Mouse (Mus musculus): ENCODE measurements around the gene Sfrp2. TPM values are rescaled to one million over a fixed set of nuclear protein-coding genes. Genes with fewer than 3 reads are reported as not detected.

The Sfrp2 gene
- total RNA-seq, 2 experiments from 2014 or later, result 1.9 to 2.5 TPM

DNA sequence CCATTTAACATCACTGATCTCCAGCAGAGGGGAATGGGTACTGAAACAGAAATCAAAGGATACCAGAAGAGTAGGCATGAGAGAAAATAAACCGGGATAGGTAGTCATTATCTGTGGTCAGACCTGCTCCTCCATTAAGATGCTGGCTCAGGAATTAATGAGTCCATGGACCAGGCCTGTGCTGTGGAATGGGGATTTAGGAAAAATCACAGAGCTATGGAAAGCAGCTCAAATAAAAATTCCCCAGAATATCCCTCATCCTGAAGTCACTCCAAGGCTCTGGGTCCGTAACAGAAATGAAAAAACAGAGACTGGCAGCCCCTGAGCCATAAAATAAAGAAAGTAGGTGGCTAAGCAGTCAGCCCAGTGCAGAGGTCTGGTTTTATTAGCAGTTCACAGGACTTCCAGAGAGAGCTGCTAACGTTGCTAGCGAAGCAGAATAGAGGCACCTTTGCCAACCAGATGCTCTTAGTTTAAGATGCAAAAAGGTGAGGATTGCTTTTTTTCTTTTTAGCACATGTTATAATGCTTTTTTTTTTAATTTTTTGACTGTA is 50.3 kb downstream of the Sfrp2 start:
- DNase-seq (ENCODE audit: low spot score in 2 of 2), result no peak
- intact Hi-C loops (cut with DNase I), result no loop called here

DNA sequence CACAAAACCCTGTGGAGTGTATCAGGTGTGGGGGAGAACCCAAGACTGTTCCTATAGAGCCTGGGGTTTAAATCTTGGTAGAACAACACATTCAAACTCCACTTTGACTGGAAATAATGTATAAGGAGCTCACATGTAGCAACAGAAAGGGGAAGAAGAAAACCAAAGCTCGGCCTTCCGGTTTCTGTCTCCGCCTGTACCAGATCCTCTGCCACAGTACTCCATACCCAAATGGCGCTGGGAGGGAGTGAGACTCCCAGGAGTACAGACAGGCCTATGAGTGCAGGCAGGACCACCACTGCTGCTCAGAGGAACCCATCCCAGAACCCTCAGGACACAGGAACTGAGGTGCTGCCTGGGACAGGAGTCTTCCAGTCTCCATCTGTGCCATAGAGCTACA is 57.7 kb downstream of the Sfrp2 start:
- DNase-seq (ENCODE audit: low spot score in 2 of 2), result no peak
- intact Hi-C loops (cut with DNase I), result no loop called here

Other genes with a start within 250 kb of the Sfrp2 start
- under 1 TPM; 0.64 to 0.68 TPM for gene Tlr2, start 75.4 kb downstream of the Sfrp2 start, total RNA-seq (2021)